Mouse (Mus musculus) cerebellum, postnatal 36 days (tissue): Measurements from ENCODE around the gene Gpr45.

ENCODE experiments used
- DNase-seq, 2 experiments: peaks; one replicate each; pipeline ENCODE4 v3.0.0; 2021 to 2022; ENCODE audit warnings: mixed read lengths in 2 of 2

Gene Gpr45

GRCm38 (mm10) chr1:43047811-43048210, 95.1 kb downstream of the Gpr45 start:
- DNase-seq = no peak

- DNase-seq = no peak
These were observed 99.2 kb downstream of the Gpr45 start for GRCm38 (mm10) chr1:43051903-43052302.

- DNase-seq = peak; percentile 56 to 58
These were observed 113.1 kb downstream of the Gpr45 start for GRCm38 (mm10) chr1:43065615-43066310.

GRCm38 (mm10) chr1:43066573-43066972, 113.9 kb downstream of the Gpr45 start:
- no peak for DNase-seq

- no peak for DNase-seq
These were observed 114.9 kb downstream of the Gpr45 start for GRCm38 (mm10) chr1:43067551-43067950.

GRCm38 (mm10) chr1:43070726-43071125, 118.1 kb downstream of the Gpr45 start:
- no peak for DNase-seq

GRCm38 (mm10) chr1:43072028-43072427, 119.4 kb downstream of the Gpr45 start:
- DNase-seq = no peak

GRCm38 (mm10) chr1:43072561-43072960, 119.9 kb downstream of the Gpr45 start:
- no peak for DNase-seq

GRCm38 (mm10) chr1:43074791-43075190, 122.1 kb downstream of the Gpr45 start:
- DNase-seq = peak; percentile 64 to 66

- no peak for DNase-seq
These were observed 125.5 kb downstream of the Gpr45 start for GRCm38 (mm10) chr1:43078124-43078523.

- DNase-seq = no peak
These were observed 130.3 kb downstream of the Gpr45 start for GRCm38 (mm10) chr1:43082946-43083345.
